Mouse (Mus musculus) ES-Bruce4 (cell line): ENCODE data around the gene Fam227a. TPM values are rescaled to one million over a fixed set of nuclear protein-coding genes. Genes with fewer than 3 reads are reported as not detected.

Source experiments
- H3K27ac ChIP-seq: 2 replicates; pipeline ENCODE4 v1.5.1; 2012; ENCODE audit warnings: low read length, inconsistent platforms; ENCODE audit not compliant: insufficient read depth
- H3K27me3 ChIP-seq: 2 replicates; pipeline ENCODE4 v1.6.1; 2012; ENCODE audit warnings: mild to moderate bottlenecking, low read length, inconsistent platforms; ENCODE audit not compliant: control insufficient read depth, poor library complexity, insufficient read depth, severe bottlenecking
- H3K36me3 ChIP-seq: 2 replicates; pipeline ENCODE4 v1.6.1; 2012; ENCODE audit warnings: inconsistent platforms, mild to moderate bottlenecking, low read length, moderate library complexity; ENCODE audit not compliant: control insufficient read depth, poor library complexity, insufficient read depth, severe bottlenecking
- H3K4me1 ChIP-seq: one replicate; pipeline ENCODE4 v1.8.1; 2011; ENCODE audit warnings: low read length; ENCODE audit not compliant: control insufficient read depth, insufficient read depth
- H3K4me3 ChIP-seq: 2 replicates; pipeline ENCODE4 v1.5.1; 2011; ENCODE audit warnings: low read depth, mild to moderate bottlenecking, low read length
- H3K9ac ChIP-seq: 2 replicates; pipeline ENCODE4 v1.6.1; 2012; ENCODE audit warnings: low read depth, mild to moderate bottlenecking, inconsistent platforms; ENCODE audit not compliant: poor library complexity, severe bottlenecking
- H3K9me3 ChIP-seq: replicated peaks from 2 replicates; pipeline ENCODE4 v1.6.1; 2012; ENCODE audit warnings: mild to moderate bottlenecking, low read length, inconsistent platforms; ENCODE audit not compliant: control insufficient read depth, poor library complexity, insufficient read depth, severe bottlenecking
- CTCF ChIP-seq: IDR thresholded peaks from one replicate; pipeline ENCODE4 v1.8.1; 2011; ENCODE audit warnings: low read depth, low read length
- EP300 ChIP-seq: IDR thresholded peaks from 2 replicates; pipeline ENCODE4 v1.6.1; 2011; ENCODE audit warnings: low read depth, low read length; ENCODE audit not compliant: insufficient read depth
- POLR2A ChIP-seq: IDR thresholded peaks from one replicate; pipeline ENCODE4 v1.8.1; 2011; ENCODE audit warnings: low read length; ENCODE audit not compliant: insufficient read depth
- polyA plus RNA-seq: library from polyadenylated mRNA; stranded (reverse); fragments of >200 nt; gene quantifications from 2 replicates; pipeline ENCODE4 v1.2.4, GENCODE M21; 2011; ENCODE audit warnings: low read depth; ENCODE audit not compliant: missing spikeins, insufficient read depth, insufficient read length

Gene Fam227a
- polyA plus RNA-seq, 1 experiment = 3.2 TPM

- no peaks in the 10 kb centered on the region for H3K9me3 ChIP-seq
- TF ChIP-seq CTCF (no peak), EP300 (no peak), POLR2A (no peak)
- H3K4me3 ChIP-seq = no peak overlapping the region
- H3K27me3 ChIP-seq = no peaks in the 10 kb centered on the region
- no peak overlapping the region for H3K27ac ChIP-seq
- peaks cover 8% of the 10 kb centered on the region; the same call in 1 of the 2 replicates for H3K36me3 ChIP-seq
- no peak overlapping the region for H3K9ac ChIP-seq
- no peaks in the 10 kb centered on the region for H3K4me1 ChIP-seq
Observed at GRCm38 (mm10) chr15:79695516-79695915, 36.8 kb upstream of the Fam227a start.

- no peak overlapping the region for H3K9ac ChIP-seq
- no peaks in the 10 kb centered on the region for H3K4me1 ChIP-seq
- H3K4me3 ChIP-seq = no peak overlapping the region
- no peaks in the 10 kb centered on the region for H3K9me3 ChIP-seq
- H3K27me3 ChIP-seq = no peaks in the 10 kb centered on the region
- no peak overlapping the region for H3K27ac ChIP-seq
- TF ChIP-seq POLR2A = no peak
- no peak for TF ChIP-seq CTCF
- no peak for TF ChIP-seq EP300
- peaks cover 8% of the 10 kb centered on the region; the same call in 1 of the 2 replicates for H3K36me3 ChIP-seq
Observed at GRCm38 (mm10) chr15:79694512-79694911, 35.8 kb upstream of the Fam227a start.

GRCm38 (mm10) chr15:79693740-79694139 lies 35.0 kb upstream of the Fam227a start:
- no peaks in the 10 kb centered on the region for H3K9me3 ChIP-seq
- H3K4me3 ChIP-seq = no peak overlapping the region
- TF ChIP-seq EP300 (no peak), CTCF (no peak), POLR2A (no peak)
- H3K27me3 ChIP-seq = no peaks in the 10 kb centered on the region
- no peak overlapping the region for H3K27ac ChIP-seq
- H3K9ac ChIP-seq = no peak overlapping the region
- H3K4me1 ChIP-seq = no peaks in the 10 kb centered on the region
- peaks cover 8% of the 10 kb centered on the region; the same call in 1 of the 2 replicates for H3K36me3 ChIP-seq

- Histone ChIP-seq H3K9me3 (no peaks in the 10 kb centered on the region), H3K9ac (no peak overlapping the region), H3K4me1 (no peaks in the 10 kb centered on the region), H3K27me3 (no peaks in the 10 kb centered on the region), H3K36me3 (peaks cover 8% of the 10 kb centered on the region; the same call in 1 of the 2 replicates), H3K27ac (no peak overlapping the region), H3K4me3 (no peak overlapping the region)
- TF ChIP-seq CTCF (no peak), EP300 (no peak), POLR2A (no peak)
Observed at GRCm38 (mm10) chr15:79692334-79692733, 33.6 kb upstream of the Fam227a start.

GRCm38 (mm10) chr15:79691023-79691508 lies 32.3 kb upstream of the Fam227a start:
- peaks cover 1% of the 10 kb centered on the region; the same call in 1 of the 2 replicates for H3K36me3 ChIP-seq
- no peak for TF ChIP-seq EP300
- no peak for TF ChIP-seq POLR2A
- TF ChIP-seq CTCF = no peak
- H3K9ac ChIP-seq = peak overlapping the region; percentile 97
- H3K27me3 ChIP-seq = no peaks in the 10 kb centered on the region
- H3K27ac ChIP-seq = no peak overlapping the region
- H3K4me3 ChIP-seq = peak overlapping the region; percentile 71
- H3K4me1 ChIP-seq = peaks cover 2% of the 10 kb centered on the region
- no peaks in the 10 kb centered on the region for H3K9me3 ChIP-seq

GRCm38 (mm10) chr15:79690426-79691022 lies 31.8 kb upstream of the Fam227a start, which contains the start of gene Gtpbp1:
Gene Gtpbp1, plus strand, starts transcription at chr15:79690845.
- H3K27me3 ChIP-seq = no peaks in the 10 kb centered on the region
- H3K9me3 ChIP-seq = no peaks in the 10 kb centered on the region
- H3K27ac ChIP-seq = no peak within 1 kb of the TSS
- H3K4me1 ChIP-seq = peaks cover 2% of the 10 kb centered on the region
- peak within 1 kb of the TSS; percentile 97 for H3K9ac ChIP-seq
- no peaks in the 10 kb centered on the region for H3K36me3 ChIP-seq
- peak; percentile 19 for TF ChIP-seq POLR2A
- no peak for TF ChIP-seq EP300
- peak within 1 kb of the TSS; percentile 80 for H3K4me3 ChIP-seq
